Mouse (Mus musculus): Measurements from ENCODE around the gene Ube2d1. TPM values are rescaled to one million over a fixed set of nuclear protein-coding genes. Genes with fewer than 3 reads are reported as not detected.

Ube2d1 gene
- total and polyA plus RNA-seq, 3 experiments = 1.0 to 7.7 (median 3.8) TPM

GRCm38 (mm10) chr10:71284511-71285125 is 444 bp downstream of the Ube2d1 start:
- Histone ChIP-seq H3K4me1 (ENCODE audit: control insufficient read depth in 1 of 2, insufficient read depth in 2 of 2) (peaks cover 2 to 17% of the 10 kb centered on the region in 2 experiments; a peak in 3 of 4 replicates), H3K4me2 (ENCODE audit: insufficient read depth, low read depth, poor library complexity, severe bottlenecking) (peak overlapping the region; percentile 92), H3K9ac (ENCODE audit: insufficient read depth, low read depth) (peak overlapping the region; percentile 45), H3K36me3 (replicated peaks in 1 of 2; ENCODE audit: control insufficient read depth in 1 of 2, insufficient read depth in 1 of 2, low read length in 1 of 2) (peaks cover 0 to 7% of the 10 kb centered on the region in 2 experiments), H3K27ac (ENCODE audit: insufficient read depth, low read depth) (no peak overlapping the region), H3K9me3 (replicated peaks; ENCODE audit: low read length) (no peaks in the 10 kb centered on the region), H3K79me2 (replicated peaks; ENCODE audit: control insufficient read depth, extremely low read depth, insufficient read depth, poor library complexity, severe bottlenecking) (no peaks in the 10 kb centered on the region), H3K4me3 (replicated peaks in 1 of 3; ENCODE audit: low read depth in 2 of 3, low read length in 2 of 3, poor library complexity in 1 of 3) (peak overlapping the region; percentile 66 to 86 (median 86)), H3K27me3 (replicated peaks) (peaks cover 29% of the 10 kb centered on the region)
- TF ChIP-seq MAZ (IDR thresholded peaks at IDR 0.05; ENCODE audit: low read depth, low read length) (no peak), TCF12 (IDR thresholded peaks at IDR 0.05; ENCODE audit: low read depth, low read length) (no peak), CHD2 (IDR thresholded peaks at IDR 0.05; ENCODE audit: low read length) (no peak), PAX5 (IDR thresholded peaks at IDR 0.05; ENCODE audit: low read length) (no peak), RAD21 (IDR thresholded peaks at IDR 0.05; ENCODE audit: low read depth, low read length) (no peak), HCFC1 (IDR thresholded peaks at IDR 0.05; ENCODE audit: low read depth, low read length) (no peak), JUN (IDR thresholded peaks at IDR 0.05; ENCODE audit: insufficient read depth, low read depth, low read length) (no peak), POLR2AphosphoS2 (IDR thresholded peaks at IDR 0.05; ENCODE audit: low read depth, low read length) (no peak), TBP (conservative IDR thresholded peaks at IDR 0.05; ENCODE audit: low read depth, low read length) (no peak), MYC (IDR thresholded peaks at IDR 0.05; ENCODE audit: low read depth, low read length) (no peak), CTCF (conservative IDR thresholded peaks at IDR 0.05 in 1 of 2, IDR thresholded peaks at IDR 0.05 in 1 of 2; ENCODE audit: low read depth in 2 of 2, low read length in 2 of 2) (no peak), SMC3 (IDR thresholded peaks at IDR 0.05; ENCODE audit: low read depth, low read length) (no peak)
- dilution Hi-C loops (cut with MboI; ENCODE audit: extremely low pct_ligation_motif_present, extremely low pct_unique_long_range_greater_than_20kb, low sequenced_read_pairs) (no loop called here), in situ Hi-C loops (cut with MboI; ENCODE audit: low pct_ligation_motif_present, low pct_unique_long_range_greater_than_20kb, low sequenced_read_pairs) (no loop called here)
- DNase-seq (ENCODE audit: extremely low read depth) = no peak

- Histone ChIP-seq H3K4me3 (replicated peaks in 1 of 3; ENCODE audit: low read depth in 2 of 3, low read length in 2 of 3, poor library complexity in 1 of 3) (peak overlapping the region; percentile 66 to 86 (median 86)), H3K4me2 (ENCODE audit: insufficient read depth, low read depth, poor library complexity, severe bottlenecking) (peak overlapping the region; percentile 92), H3K9ac (ENCODE audit: insufficient read depth, low read depth) (peak overlapping the region; percentile 45), H3K27me3 (replicated peaks) (peaks cover 29% of the 10 kb centered on the region), H3K9me3 (replicated peaks; ENCODE audit: low read length) (no peaks in the 10 kb centered on the region), H3K27ac (ENCODE audit: insufficient read depth, low read depth) (no peak overlapping the region), H3K4me1 (ENCODE audit: control insufficient read depth in 1 of 2, insufficient read depth in 2 of 2) (peaks cover 2 to 17% of the 10 kb centered on the region in 2 experiments; a peak in 3 of 4 replicates), H3K79me2 (replicated peaks; ENCODE audit: control insufficient read depth, extremely low read depth, insufficient read depth, poor library complexity, severe bottlenecking) (no peaks in the 10 kb centered on the region), H3K36me3 (replicated peaks in 1 of 2; ENCODE audit: control insufficient read depth in 1 of 2, insufficient read depth in 1 of 2, low read length in 1 of 2) (peaks cover 0 to 7% of the 10 kb centered on the region in 2 experiments)
- dilution Hi-C loops (cut with MboI; ENCODE audit: extremely low pct_ligation_motif_present, extremely low pct_unique_long_range_greater_than_20kb, low sequenced_read_pairs) = no loop called here
- no peak for DNase-seq (ENCODE audit: extremely low read depth)
- in situ Hi-C loops (cut with MboI; ENCODE audit: low pct_ligation_motif_present, low pct_unique_long_range_greater_than_20kb, low sequenced_read_pairs) = no loop called here
- no peak for TF ChIP-seq POLR2AphosphoS2 (IDR thresholded peaks at IDR 0.05; ENCODE audit: low read depth, low read length)
- no peak for TF ChIP-seq PAX5 (IDR thresholded peaks at IDR 0.05; ENCODE audit: low read length)
- TF ChIP-seq GABPA (IDR thresholded peaks at IDR 0.05; ENCODE audit: insufficient replicate concordance, low read depth, low read length) = no peak
- no peak for TF ChIP-seq ZKSCAN1 (IDR thresholded peaks at IDR 0.05; ENCODE audit: borderline replicate concordance, low read depth, low read length)
- no peak for TF ChIP-seq JUN (IDR thresholded peaks at IDR 0.05; ENCODE audit: insufficient read depth, low read depth, low read length)
- no peak for TF ChIP-seq MAX (IDR thresholded peaks at IDR 0.05; ENCODE audit: low read length)
- TF ChIP-seq HCFC1 (IDR thresholded peaks at IDR 0.05; ENCODE audit: low read depth, low read length) = no peak
- TF ChIP-seq USF1 (IDR thresholded peaks at IDR 0.05; ENCODE audit: low read depth, low read length) = no peak
- TF ChIP-seq RCOR1 (conservative IDR thresholded peaks at IDR 0.05; ENCODE audit: low read depth, low read length) = no peak
- no peak for TF ChIP-seq POLR2A (IDR thresholded peaks at IDR 0.05; ENCODE audit: low read depth, low read length)
Measured at GRCm38 (mm10) chr10:71284131-71284510, 941 bp downstream of the Ube2d1 start.
